Mouse (Mus musculus): ENCODE data around the gene Cerkl.
A peak's percentile ranks its signal among the peaks of the same experiment; 100 is the strongest.

- no peak for TF ChIP-seq CTCF (IDR thresholded peaks at IDR 0.05; ENCODE audit: borderline replicate concordance, insufficient read depth, low read depth, low read length)
- TF ChIP-seq POLR2A (IDR thresholded peaks at IDR 0.05; ENCODE audit: borderline replicate concordance, insufficient read depth, low read length) = peak; percentile 49; the same call in 1 of the 2 replicates
Measured at GRCm38 (mm10) chr2:79442906-79443305, 13.7 kb downstream of the Cerkl start.

Data from cerebellum, adult 2 months (tissue).